Mouse (Mus musculus) heart, postnatal 14 days (tissue): ENCODE measurements around the gene Slc9a3r2. TPM values are rescaled to one million over a fixed set of nuclear protein-coding genes. Genes with fewer than 3 reads are reported as not detected.

Experiments
- DNase-seq, 2 experiments: peaks; one replicate each; pipeline ENCODE4 v3.0.0; 2021 to 2022
- intact Hi-C: fragments of 180-260 bp; cut with DNase I; formaldehyde crosslinking; loops from one replicate; pipeline ENCODE4 v1.15.1; 2025
- total RNA-seq, 2 experiments: library from RNA; stranded (reverse); gene quantifications; 2 replicates each; pipeline ENCODE4 v1.2.3; 2021

Gene Slc9a3r2
- total RNA-seq, 2 experiments from 2014 or later, result 134 TPM

DNA sequence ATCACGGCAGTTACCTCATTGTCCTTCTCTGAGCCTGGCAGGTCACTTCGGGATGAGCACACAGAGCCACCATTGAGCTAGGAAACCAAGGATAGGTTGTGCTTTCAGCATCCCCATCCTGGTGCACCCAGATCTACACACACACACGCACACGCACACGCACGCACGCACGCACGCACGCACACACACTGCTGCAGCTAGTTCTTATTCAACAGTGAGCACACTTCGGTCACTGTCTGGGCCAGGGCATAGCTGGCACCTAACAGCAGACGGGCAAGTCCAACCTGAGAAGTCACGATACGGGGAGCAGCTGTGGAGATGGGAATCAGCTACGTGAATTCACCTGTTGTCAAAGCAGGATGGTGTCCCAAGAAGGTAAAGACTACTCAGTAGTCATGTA lies 9.5 kb downstream of the Slc9a3r2 start:
- DNase-seq, result no peak
- intact Hi-C loops, result no loop called here

DNA sequence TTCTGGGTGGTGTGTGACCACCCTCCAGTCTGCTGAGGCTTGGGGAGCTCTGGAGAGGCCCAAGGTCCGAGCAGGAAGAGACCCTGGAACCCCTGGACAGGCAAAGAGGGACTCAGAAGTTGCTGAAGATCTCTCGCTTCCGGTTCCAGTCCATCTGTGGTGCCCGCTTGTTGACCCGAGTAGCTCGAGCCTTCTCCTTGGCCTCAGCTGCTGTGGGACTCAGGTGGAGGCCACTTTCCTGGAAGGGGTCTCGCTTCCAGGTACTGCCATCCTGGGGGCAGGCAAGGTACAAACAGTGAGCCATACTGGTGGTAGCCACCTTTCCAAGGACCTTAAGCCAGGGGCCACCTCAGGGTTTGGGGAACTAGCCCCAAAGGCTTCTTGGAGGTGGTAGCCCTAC lies 10.0 kb downstream of the Slc9a3r2 start:
- intact Hi-C loops, result no loop called here
- DNase-seq, result no peak

DNA sequence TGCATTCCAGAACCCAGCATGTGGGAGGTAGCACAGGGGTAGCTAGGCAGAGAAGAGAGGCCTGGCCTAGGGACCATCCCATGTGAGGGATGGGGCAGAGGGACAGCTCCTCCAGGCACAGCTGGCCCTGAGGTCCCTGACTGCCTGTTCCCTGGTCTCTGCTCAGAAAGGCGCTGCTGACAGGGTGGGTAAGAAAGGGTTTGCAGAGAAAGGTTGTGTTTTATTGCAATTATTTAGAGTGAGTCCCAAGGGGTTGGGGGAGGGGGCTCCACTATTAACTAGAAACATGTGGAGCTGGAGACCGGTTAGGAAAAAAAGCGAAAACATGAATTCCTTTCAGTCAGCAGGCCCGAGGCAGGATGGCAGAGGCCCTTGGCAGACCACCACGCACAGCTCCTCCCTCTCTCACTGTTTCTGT lies 10.5 kb downstream of the Slc9a3r2 start:
- no peak for DNase-seq
- intact Hi-C loops, result no loop called here

DNA sequence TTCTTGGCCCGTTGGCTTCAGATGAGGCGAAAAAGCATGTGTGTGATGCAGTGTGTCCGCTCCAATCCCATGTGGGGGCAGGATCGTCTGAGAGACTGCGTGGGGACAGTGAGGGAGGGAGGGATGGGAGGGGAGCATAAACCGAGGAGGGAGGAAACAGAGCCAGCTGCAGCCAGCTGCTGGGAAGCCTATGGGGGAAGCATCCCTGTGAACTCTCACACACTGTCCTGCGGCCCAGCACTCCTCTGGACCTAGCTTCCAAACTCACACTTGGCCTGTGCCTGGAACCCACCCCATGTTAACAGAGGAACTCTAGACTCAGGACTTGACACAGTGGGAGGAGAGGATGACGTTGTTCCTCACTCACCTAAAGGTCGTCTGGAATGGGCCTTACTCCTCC lies 11.3 kb downstream of the Slc9a3r2 start:
- intact Hi-C loops, result no loop called here
- peak; percentile 78 to 82 for DNase-seq

DNA sequence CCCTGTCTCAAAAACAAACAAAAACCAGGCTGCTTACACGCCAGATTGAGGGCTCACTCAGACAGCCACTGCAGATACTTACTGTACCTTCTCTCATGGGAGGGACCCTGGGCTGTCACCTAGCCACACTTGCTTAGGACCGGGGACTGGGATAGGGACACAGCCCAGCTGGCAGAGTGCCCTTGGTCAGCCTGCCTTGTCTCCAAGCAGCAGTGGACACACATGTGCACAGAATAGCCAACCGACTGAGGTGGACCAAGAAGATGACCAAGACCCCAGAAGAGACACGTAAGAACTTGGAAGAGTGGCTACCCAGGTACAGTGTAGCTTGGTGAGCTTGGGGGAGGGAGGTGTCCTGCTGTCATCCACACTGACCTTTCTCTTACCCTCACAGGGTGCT lies 11.9 kb downstream of the Slc9a3r2 start:
- intact Hi-C loops, result no loop called here
- DNase-seq, result no peak

GRCm38 (mm10) chr17:24636781-24637481 lies 13.2 kb downstream of the Slc9a3r2 start:
- intact Hi-C loops, result no loop called here
- DNase-seq, result no peak

- intact Hi-C loops, result no loop called here
- no peak for DNase-seq
These were observed 14.4 kb downstream of the Slc9a3r2 start for GRCm38 (mm10) chr17:24635694-24636093.

GRCm38 (mm10) chr17:24635024-24635423 lies 15.1 kb downstream of the Slc9a3r2 start:
- DNase-seq, result no peak

DNA sequence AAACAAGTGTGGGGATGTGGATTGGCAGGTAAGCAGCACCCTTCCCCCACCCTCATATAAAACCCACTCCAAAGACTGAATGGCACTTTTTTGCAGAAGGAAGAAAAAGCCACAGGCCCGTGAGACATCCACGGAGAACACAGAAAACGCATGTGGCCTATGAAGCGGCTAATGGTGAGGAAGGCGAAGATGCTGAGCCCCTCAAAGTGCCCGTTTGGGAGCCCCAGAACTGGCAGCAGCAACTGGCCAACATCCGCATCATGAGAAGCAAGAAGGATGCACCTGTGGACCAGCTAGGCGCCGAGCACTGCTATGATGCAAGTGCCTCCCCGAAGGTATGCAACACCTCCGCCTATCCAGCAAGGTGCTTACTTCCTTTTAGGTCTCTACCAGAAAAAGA lies 16.3 kb downstream of the Slc9a3r2 start:
- DNase-seq, result no peak
- intact Hi-C loops, result loop anchor here (2.0 kb wide), 1 partner anchor 17 kb away; the partner anchor contains the start of gene Slc9a3r2

More at GRCm38 (mm10) chr17:24635024-24635423, 15.1 kb downstream of the Slc9a3r2 start:
- intact Hi-C loops, result no loop called here

DNA sequence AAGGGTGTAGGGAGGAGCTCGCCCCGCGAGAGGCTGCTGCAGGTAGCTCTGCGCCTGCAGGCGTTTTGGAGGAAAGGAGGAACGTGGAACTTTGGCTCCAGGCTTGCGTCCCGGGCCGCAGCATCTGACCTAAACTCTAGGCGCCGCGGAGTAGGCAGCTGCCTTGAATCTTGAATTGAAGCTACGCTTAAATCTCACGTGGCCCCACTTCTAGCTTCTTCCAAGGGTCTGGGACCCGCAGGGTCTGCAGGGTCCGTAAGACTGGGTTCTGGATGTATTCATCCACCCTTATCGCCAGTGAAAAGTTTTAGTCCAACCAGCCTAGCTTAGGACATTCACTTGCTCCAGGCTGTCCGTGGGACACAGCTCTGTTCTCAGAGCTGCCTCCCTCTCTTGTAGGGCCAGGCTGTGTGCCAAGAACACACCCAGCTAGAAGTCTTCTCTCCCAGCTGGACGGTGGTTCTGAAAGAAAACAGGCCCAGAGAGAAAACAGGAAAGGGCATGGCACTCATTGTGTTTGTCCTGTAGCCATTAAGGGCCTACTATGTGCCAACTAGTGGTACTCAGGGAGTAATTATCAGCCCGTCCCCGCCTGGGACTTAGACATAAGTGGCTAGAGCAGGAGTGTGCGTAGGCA lies 17.2 kb downstream of the Slc9a3r2 start:
- peak; percentile 79 to 85 for DNase-seq
- intact Hi-C loops, result loop anchor here (2.0 kb wide), 1 partner anchor 18 kb away; the partner anchor contains the start of gene Slc9a3r2

- intact Hi-C loops, result loop anchor here (2.0 kb wide), 1 partner anchor 19 kb away; the partner anchor contains the start of gene Slc9a3r2
- DNase-seq, result peak; percentile 86 to 87
These were observed 17.8 kb downstream of the Slc9a3r2 start, which contains the start of the genes Tsc2 and Nthl1 for GRCm38 (mm10) chr17:24632167-24632812. Gene Tsc2 (minus strand): TSS chr17:24632630. Gene Nthl1 (plus strand): TSS chr17:24632680.

DNA sequence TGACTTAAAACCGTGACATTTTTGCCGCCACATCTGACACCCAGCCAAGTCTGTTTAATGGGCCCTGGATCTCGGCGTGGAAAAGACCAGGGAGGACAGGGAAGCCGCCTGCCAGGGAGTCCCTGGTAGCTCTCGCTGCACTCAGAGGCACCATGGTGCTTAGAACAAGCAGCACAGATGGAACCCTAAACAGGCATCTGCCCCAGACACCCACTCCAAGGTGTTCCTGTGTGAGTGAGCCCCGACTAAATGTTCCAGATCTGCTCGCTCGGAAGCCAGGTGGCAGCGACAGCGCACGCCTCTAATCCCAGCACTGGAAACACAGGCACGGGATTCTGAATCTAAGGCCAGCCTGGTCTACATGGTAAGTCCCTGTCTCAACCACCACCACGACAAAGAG lies 20.1 kb downstream of the Slc9a3r2 start:
- intact Hi-C loops, result no loop called here
- DNase-seq, result no peak

DNA sequence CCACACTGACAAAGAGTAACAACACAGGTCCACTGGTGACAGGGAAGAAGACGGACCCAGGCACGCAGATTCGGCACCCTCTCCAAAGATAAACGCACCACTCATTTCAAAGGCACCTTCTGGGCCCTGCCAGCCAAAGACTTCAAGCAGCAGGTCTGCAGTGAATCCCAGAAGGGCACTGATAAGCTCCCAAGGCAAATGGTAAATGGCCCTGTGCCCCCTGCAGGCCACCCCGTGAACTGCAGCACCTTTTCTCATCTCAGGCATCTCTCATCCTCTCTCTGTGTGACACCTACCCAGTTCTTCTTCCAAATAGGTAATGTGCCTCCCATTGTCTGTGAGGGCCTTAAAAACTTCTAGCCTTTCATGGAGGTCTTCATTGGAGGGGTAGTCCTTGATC lies 21.5 kb downstream of the Slc9a3r2 start:
- DNase-seq, result peak; percentile 75 to 81
- intact Hi-C loops, result loop anchor here (1.0 to 5.0 kb wide), 3 partner anchors 26 to 136 kb away; no protein-coding TSS in a partner anchor

DNA sequence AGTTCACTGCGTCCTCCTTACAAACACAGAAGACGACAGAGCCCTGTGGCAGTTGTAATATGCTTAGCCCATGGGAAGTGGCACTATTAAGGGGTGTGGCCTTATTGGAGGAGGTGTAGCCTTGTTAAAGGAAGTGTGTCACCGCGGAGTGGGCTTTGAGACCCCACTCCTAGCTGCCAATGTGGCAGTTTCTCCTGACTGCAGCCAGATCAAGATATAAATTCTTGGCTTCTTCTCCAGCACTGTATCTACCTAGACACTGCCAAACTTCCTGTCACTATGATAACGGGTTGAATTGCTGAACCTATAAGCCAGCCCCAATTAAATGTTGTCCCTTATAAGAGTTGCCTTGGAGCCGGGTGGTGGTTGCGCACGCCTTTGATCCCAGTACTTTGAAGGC lies 24.7 kb downstream of the Slc9a3r2 start:
- intact Hi-C loops, result loop anchor here (5.0 kb wide), 1 partner anchor 133 kb away; no protein-coding TSS in a partner anchor
- no peak for DNase-seq

DNA sequence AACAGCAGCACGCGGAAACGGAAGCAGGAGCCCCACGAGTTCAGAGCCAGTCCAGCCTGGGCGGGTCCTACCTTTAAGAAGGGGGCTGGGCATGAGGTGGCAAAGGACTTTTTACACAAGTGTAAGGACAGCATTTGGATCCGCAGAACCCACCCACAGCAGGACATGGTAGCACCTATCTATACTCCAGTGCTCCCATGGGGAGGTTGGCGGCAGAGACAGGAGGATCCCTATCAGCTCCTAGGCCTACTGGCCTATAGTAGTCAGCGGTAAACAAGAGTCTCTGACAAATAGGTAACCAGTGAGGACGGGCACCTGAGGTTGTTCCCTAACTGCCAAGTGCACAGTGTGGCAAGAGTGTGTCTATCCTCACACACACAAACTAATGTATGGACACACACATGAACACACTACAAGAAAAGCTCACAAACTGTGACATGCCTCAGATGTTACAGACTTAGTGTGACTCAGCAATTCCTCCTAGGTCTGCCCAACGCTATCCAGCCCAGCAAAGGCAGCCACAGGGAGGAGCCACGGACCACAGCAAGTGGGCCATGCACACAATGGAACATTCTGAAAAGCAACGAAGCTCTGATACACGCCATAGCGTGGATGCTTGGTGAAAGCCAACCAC lies 32.4 kb downstream of the Slc9a3r2 start:
- intact Hi-C loops, result loop anchor here (5.0 kb wide), 1 partner anchor 35 kb away; the partner anchor contains the start of gene Slc9a3r2
- no peak for DNase-seq

DNA sequence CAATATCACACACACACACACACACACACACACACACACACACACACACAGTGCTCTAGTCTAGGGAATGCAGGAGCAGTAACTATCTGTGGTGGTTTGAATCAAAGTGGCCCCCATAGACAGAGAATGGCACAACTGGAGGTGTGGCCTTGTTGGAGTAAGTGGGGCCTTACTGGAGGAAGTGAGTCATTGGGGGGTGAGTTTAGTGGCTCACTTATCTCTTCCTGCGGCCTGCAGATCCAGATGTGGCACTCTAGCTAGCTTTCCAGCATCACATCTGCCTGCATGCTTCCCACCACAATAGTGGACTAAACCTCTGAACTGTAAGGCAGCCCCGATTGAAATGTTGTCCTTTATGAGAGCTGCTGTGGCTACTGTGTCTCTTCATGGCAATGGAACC lies 39.4 kb downstream of the Slc9a3r2 start:
- no peak for DNase-seq
- intact Hi-C loops, result no loop called here

DNA sequence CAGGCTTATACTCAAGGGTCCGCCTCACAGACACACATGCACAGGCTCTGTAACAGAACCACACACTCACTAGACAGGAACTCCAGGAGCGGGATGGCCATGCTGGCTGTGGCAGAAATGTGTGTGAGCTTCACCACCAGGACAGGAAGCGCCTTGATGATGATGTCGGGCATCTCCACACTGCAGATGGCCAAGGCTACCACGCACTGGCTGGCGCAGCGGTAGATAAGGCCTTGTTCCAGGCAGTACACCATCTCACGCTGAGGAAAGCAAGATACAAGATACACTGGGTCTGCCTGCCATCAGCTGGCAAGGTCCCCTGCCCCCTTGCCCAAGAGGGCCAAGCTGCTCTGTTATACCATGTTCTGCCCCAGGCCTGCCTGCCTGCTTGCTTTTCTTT lies 41.3 kb downstream of the Slc9a3r2 start:
- intact Hi-C loops, result no loop called here
- DNase-seq, result no peak

DNA sequence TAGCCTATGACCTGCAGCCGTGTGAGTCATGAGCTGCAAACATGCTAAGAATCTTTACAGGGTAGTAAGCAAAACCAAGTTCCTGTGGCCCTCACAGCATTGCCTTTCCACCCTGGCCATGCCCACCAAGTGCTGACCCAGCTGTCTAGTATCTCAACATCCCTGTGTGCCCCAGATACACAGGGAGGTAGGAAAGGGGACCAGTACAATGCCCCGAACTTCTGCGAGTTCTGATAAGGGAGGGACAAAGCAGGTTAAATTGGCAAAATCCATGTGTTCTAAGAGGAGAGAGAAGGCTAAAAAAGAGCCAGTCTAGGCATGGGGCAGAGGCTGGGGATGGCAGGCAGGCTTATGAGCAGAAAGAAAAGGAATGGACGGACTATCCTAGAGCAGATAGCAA lies 41.8 kb downstream of the Slc9a3r2 start:
- DNase-seq, result no peak
- intact Hi-C loops, result no loop called here

DNA sequence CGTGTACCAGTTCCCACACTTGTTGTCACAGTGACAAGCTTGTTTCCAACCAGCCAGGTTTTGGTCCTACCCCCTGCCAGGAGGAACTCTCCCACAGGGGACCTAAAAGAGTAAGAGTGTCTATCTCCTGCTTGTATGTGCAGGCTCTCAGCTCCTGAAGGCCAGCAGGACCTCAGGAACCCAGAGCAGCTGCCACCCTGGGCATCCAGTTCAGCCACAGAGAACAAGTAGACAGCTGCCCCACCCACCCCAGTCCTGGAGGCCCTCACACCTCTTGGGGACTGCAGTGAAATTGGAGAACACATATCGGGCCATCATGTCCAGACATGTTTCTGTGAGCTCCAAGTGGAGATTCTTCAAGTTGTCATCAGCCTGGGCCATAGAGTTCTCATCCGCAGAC lies 45.6 kb downstream of the Slc9a3r2 start:
- intact Hi-C loops, result no loop called here
- DNase-seq, result no peak

- intact Hi-C loops, result no loop called here
- no peak for DNase-seq
These were observed 46.2 kb downstream of the Slc9a3r2 start for GRCm38 (mm10) chr17:24603961-24604360.

DNA sequence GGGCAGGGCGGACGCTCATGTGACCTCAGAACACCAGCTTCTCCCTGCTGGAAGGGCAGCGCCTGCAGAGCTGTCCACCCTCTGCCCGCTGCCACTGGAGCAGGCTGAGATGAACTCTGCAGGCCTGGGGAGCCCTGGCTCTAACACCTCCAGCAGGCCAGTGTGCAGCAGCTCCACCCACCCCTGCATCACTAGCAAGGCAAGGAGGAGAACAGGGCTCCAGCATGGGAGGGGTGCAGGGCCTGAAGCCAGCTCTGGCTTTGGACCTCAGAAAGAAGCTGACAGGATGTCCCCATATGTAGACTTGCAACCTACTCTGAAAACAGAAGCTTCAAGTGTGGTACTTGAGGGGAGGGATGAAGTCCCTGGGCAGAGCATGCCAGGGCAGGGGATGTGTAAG lies 49.6 kb downstream of the Slc9a3r2 start:
- intact Hi-C loops, result no loop called here
- no peak for DNase-seq
